Mouse (Mus musculus): ENCODE measurements at regions not wholly inside any gene's neighbourhood (a gene's known extent, or its start where the extent isn't known, plus 50 kb on each side); places are given as distances from the start of the nearest gene placed in this dataset.

DNA sequence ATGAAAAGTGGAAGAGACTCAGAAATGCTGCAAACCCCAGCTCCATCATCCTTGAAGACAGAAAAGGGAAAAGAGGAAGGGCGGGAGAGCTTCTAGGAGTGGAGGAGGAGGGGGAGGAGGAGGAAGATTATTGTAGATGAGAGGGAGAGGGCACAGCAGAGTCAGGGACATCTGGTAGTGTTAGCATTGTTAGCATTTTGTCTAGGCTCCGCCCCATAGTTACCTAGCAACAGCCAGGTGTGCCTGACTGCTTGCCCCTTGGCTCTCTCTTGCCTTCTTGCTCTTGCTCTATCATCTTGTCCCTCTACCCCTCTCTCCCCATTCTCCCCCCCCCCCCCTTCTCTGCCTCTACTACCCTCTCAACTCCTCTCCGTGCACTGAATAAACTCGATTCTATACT is 224.4 kb upstream of the Amigo2 start:
- H3K27ac ChIP-seq (ENCODE audit: low read length), result no peak overlapping the region
- no peak for ATAC-seq

DNA sequence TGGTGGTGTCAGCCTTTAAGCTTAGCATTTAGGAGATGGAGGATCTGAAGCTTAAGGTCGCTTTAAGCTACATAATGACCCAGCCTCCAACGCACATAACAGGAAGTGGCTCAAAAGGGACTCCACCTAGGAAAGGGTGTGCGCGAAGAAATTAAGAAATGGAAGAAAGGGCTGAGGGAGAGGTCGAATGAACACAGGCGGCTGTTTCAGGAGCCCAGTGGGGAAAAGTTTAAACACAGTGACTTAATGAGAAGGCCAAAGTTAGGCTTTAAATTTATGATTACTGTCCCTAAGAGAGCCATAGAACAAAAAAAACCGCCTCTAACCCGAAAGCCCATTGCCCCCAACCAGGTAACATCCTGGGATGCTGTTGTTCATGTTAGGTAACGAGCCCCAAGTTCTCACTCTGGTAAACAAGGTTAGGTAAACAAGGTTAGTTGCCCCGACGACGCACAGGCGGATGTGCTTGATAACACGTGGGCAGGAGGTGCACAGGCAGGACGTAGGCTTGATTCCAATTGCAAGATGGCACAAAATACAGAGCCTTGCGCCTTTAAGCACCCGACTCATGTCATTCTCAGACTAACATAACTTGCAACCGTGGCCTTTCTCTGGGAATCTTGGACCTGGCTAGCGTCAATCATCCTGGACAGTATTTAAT is 222.7 kb upstream of the Amigo2 start:
- no peak overlapping the region for H3K27ac ChIP-seq (ENCODE audit: low read length)
- no peak overlapping the region for H3K4me3 ChIP-seq (ENCODE audit: low read depth, low read length)
- no peaks in the 10 kb centered on the region for H3K36me3 ChIP-seq (ENCODE audit: control insufficient read depth, insufficient read depth, low read length)
- no peak for ATAC-seq
- no peaks in the 10 kb centered on the region for H3K4me1 ChIP-seq (ENCODE audit: control insufficient read depth, insufficient read depth, low read length)
- no peak overlapping the region for H3K4me2 ChIP-seq (ENCODE audit: low read length)
- no peak overlapping the region for H3K9ac ChIP-seq (ENCODE audit: low read depth, low read length)
- 87% methylated on average over 19 of the region's 19 CpGs for WGBS
- no peaks in the 10 kb centered on the region for H3K27me3 ChIP-seq (ENCODE audit: control insufficient read depth, insufficient read depth, low read depth, low read length)
- H3K9me3 ChIP-seq (replicated peaks; ENCODE audit: control insufficient read depth, low read length, poor library complexity, severe bottlenecking), result no peaks in the 10 kb centered on the region

More for the DNA sequence above, 224.4 kb upstream of the Amigo2 start:
- WGBS, result 81% methylated on average over 4 of the region's 4 CpGs
- no peaks in the 10 kb centered on the region for H3K36me3 ChIP-seq (ENCODE audit: control insufficient read depth, insufficient read depth, low read length)
- H3K4me3 ChIP-seq (ENCODE audit: low read depth, low read length), result no peak overlapping the region
- no peaks in the 10 kb centered on the region for H3K9me3 ChIP-seq (replicated peaks; ENCODE audit: control insufficient read depth, low read length, poor library complexity, severe bottlenecking)
- H3K9ac ChIP-seq (ENCODE audit: low read depth, low read length), result no peak overlapping the region
- H3K4me2 ChIP-seq (ENCODE audit: low read length), result no peak overlapping the region
- H3K4me1 ChIP-seq (ENCODE audit: control insufficient read depth, insufficient read depth, low read length), result no peaks in the 10 kb centered on the region
- H3K27me3 ChIP-seq (ENCODE audit: control insufficient read depth, insufficient read depth, low read depth, low read length), result no peaks in the 10 kb centered on the region

DNA sequence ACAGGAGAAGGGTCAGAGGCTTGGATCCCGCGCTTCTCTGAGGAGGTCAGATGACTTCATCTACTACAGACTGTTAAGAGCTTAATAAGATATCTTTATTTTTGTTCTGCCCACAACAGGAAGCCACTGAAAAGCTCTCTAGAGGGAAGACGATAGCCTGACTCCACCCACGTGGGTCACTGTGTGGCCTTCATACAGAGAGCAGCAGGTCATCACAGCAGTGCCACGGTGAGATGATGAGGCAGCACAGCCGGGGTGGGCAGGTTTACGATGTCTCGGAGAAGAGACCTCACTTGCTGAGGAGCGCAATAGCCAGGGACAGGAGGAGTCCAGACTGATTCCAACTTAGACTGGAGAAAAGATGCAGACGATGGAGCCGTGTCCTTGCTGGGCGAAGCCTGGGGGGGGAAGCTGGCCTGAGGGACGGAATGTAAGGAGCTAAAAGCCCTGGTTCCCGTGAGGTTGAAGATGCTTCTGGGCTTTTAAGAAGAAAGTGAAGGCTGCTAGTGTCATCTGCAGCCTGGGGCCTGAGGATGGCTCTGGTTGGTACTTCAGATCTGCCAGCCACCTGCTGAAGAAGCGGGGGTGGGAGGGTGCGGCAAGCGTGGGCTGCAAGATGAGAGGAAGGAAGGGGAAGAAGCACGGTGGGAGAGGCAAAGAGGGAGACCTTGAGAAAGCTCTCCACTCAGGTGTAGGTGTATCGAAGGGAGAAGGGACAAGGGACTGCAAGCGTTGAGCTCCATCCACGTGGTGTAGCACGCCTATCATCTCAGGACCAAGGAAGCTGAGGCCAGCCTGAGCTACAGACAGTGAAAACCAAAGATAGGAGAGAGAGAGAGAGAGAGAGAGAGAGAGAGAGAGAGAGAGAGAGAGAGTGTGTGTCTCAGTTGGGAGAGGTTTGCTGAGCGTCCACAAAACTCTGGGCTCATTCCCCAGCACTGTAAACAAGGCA is 221.9 kb upstream of the Amigo2 start:
- Histone ChIP-seq H3K4me1 (ENCODE audit: control insufficient read depth, insufficient read depth, low read length) (no peaks in the 10 kb centered on the region), H3K36me3 (ENCODE audit: control insufficient read depth, insufficient read depth, low read length) (no peaks in the 10 kb centered on the region), H3K27ac (ENCODE audit: low read length) (no peak overlapping the region), H3K9me3 (replicated peaks; ENCODE audit: control insufficient read depth, low read length, poor library complexity, severe bottlenecking) (no peaks in the 10 kb centered on the region), H3K27me3 (ENCODE audit: control insufficient read depth, insufficient read depth, low read depth, low read length) (no peaks in the 10 kb centered on the region), H3K4me3 (ENCODE audit: low read depth, low read length) (no peak overlapping the region), H3K9ac (ENCODE audit: low read depth, low read length) (no peak overlapping the region), H3K4me2 (ENCODE audit: low read length) (no peak overlapping the region)
- no peak for ATAC-seq
- 77% methylated on average over 23 of the region's 23 CpGs for WGBS

DNA sequence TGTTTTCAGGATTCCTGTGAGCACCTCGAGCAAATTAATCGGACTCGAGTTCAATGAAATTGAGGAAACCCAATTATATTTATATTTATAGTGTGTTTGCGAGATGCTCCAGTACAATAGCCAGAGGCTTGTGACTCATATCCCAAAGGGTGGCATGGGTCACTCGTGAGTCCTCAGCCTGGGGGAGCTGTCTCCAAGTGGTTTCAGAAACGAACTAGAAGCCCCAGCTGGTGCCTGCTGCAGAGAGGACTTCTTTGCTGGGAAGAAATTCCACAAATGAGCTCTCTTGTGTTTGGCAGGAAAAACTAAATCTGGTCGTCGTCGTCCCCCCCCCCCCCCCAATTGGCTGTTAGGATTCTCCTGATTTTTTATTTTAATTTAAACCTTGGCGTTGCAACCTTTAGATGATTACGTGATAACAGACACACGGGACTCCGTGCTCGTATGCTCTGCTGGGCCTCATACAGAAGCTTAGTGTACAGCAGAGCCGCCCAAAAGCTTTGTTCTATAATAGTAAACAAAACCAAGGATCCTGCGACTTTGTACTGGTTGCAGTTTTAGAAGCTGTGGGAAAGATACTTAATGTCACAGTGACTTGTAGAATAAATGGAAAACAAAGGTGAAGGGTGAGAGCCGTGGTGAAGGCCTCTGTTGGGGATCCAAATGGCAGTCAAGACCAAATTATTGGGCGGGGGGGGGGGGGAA is 220.8 kb upstream of the Amigo2 start:
- no peak overlapping the region for H3K4me3 ChIP-seq (ENCODE audit: low read depth, low read length)
- no peak overlapping the region for H3K4me2 ChIP-seq (ENCODE audit: low read length)
- 81% methylated on average over 17 of the region's 18 CpGs for WGBS
- ATAC-seq, result no peak
- no peak overlapping the region for H3K9ac ChIP-seq (ENCODE audit: low read depth, low read length)
- H3K27me3 ChIP-seq (ENCODE audit: control insufficient read depth, insufficient read depth, low read depth, low read length), result no peaks in the 10 kb centered on the region
- no peaks in the 10 kb centered on the region for H3K4me1 ChIP-seq (ENCODE audit: control insufficient read depth, insufficient read depth, low read length)
- H3K9me3 ChIP-seq (replicated peaks; ENCODE audit: control insufficient read depth, low read length, poor library complexity, severe bottlenecking), result no peaks in the 10 kb centered on the region
- no peaks in the 10 kb centered on the region for H3K36me3 ChIP-seq (ENCODE audit: control insufficient read depth, insufficient read depth, low read length)
- H3K27ac ChIP-seq (ENCODE audit: low read length), result no peak overlapping the region

DNA sequence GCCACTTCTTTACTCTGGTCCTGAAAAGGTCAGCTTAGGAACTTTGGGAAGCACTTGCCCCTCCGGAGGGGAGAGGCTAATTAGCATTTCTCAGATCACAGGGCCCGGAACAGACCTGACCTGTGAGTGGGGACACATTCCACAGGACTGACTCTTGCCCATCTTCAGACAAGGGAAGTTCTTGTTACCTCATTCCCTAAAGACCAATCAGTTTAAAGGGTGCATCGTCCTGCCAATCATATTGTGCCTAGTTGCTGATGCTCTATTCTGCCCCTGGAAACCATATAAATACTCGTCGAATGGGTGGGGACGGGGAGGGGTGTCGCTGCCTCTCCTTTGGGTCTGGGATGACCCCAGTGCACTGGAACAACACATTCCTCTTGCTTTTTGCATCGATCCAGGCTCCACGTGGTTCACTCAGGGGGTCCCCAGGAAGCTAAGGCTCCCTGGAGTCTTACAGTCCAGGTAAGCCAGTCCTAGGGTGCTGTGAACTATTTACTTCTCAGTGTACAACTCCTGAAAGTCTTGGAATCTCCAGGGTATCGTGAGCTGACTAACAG is 219.9 kb upstream of the Amigo2 start:
- H3K27me3 ChIP-seq (ENCODE audit: control insufficient read depth, insufficient read depth, low read depth, low read length), result no peaks in the 10 kb centered on the region
- H3K27ac ChIP-seq (ENCODE audit: low read length), result no peak overlapping the region
- 89% methylated on average over 10 of the region's 10 CpGs for WGBS
- H3K9ac ChIP-seq (ENCODE audit: low read depth, low read length), result no peak overlapping the region
- H3K36me3 ChIP-seq (ENCODE audit: control insufficient read depth, insufficient read depth, low read length), result no peaks in the 10 kb centered on the region
- no peak overlapping the region for H3K4me3 ChIP-seq (ENCODE audit: low read depth, low read length)
- no peak for ATAC-seq
- H3K9me3 ChIP-seq (replicated peaks; ENCODE audit: control insufficient read depth, low read length, poor library complexity, severe bottlenecking), result no peaks in the 10 kb centered on the region
- no peak overlapping the region for H3K4me2 ChIP-seq (ENCODE audit: low read length)
- no peaks in the 10 kb centered on the region for H3K4me1 ChIP-seq (ENCODE audit: control insufficient read depth, insufficient read depth, low read length)

DNA sequence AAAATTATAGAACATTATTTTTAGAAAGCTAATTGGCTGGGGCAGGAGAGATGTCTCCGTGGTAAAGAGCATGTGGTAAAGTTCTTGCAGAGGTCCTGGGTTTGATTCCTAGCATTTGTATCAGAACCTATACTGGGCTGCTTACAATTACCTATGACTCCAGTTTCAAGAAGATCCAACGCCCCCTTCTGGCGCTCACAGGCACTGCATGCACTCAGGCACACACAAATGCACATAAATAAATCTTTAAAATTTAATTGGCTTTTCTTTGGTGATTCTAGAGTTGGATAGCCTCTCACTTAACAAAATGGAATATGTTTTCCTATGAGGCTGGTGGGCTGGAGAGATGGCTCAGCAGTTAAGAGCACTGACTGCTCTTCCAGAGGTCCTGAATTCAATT is 219.0 kb upstream of the Amigo2 start:
- no peaks in the 10 kb centered on the region for H3K4me1 ChIP-seq (ENCODE audit: control insufficient read depth, insufficient read depth, low read length)
- no peaks in the 10 kb centered on the region for H3K27me3 ChIP-seq (ENCODE audit: control insufficient read depth, insufficient read depth, low read depth, low read length)
- ATAC-seq, result no peak
- H3K36me3 ChIP-seq (ENCODE audit: control insufficient read depth, insufficient read depth, low read length), result no peaks in the 10 kb centered on the region
- no peak overlapping the region for H3K4me3 ChIP-seq (ENCODE audit: low read depth, low read length)
- H3K27ac ChIP-seq (ENCODE audit: low read length), result no peak overlapping the region
- H3K9me3 ChIP-seq (replicated peaks; ENCODE audit: control insufficient read depth, low read length, poor library complexity, severe bottlenecking), result no peaks in the 10 kb centered on the region
- no peak overlapping the region for H3K9ac ChIP-seq (ENCODE audit: low read depth, low read length)
- WGBS, result 69% methylated on average over 3 of the region's 3 CpGs
- no peak overlapping the region for H3K4me2 ChIP-seq (ENCODE audit: low read length)

DNA sequence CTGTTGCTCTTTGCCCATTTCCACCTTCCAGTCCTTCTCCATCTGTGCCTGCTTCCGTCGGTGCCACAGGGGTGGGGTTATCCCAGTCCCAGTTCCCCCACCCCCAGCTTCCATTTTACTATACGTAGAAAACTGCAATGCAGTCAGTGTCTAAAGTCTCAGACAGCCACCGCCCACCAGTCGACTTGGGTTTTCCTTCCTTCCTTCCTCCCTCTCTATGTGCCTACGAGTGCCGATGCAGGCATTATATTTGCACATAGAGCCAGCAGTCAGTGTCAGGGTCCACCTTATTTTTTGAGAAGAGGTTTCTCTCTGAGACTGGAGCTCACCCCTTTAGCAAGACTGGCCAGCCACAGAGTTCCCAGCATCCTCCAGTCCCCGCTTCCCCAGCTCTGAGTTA is 218.3 kb upstream of the Amigo2 start:
- Histone ChIP-seq H3K36me3 (ENCODE audit: control insufficient read depth, insufficient read depth, low read length) (no peaks in the 10 kb centered on the region), H3K27ac (ENCODE audit: low read length) (no peak overlapping the region), H3K9ac (ENCODE audit: low read depth, low read length) (no peak overlapping the region), H3K9me3 (replicated peaks; ENCODE audit: control insufficient read depth, low read length, poor library complexity, severe bottlenecking) (no peaks in the 10 kb centered on the region), H3K27me3 (ENCODE audit: control insufficient read depth, insufficient read depth, low read depth, low read length) (no peaks in the 10 kb centered on the region), H3K4me2 (ENCODE audit: low read length) (no peak overlapping the region), H3K4me3 (ENCODE audit: low read depth, low read length) (no peak overlapping the region), H3K4me1 (ENCODE audit: control insufficient read depth, insufficient read depth, low read length) (no peaks in the 10 kb centered on the region)
- no peak for ATAC-seq
- WGBS, result 93% methylated on average over 8 of the region's 8 CpGs

DNA sequence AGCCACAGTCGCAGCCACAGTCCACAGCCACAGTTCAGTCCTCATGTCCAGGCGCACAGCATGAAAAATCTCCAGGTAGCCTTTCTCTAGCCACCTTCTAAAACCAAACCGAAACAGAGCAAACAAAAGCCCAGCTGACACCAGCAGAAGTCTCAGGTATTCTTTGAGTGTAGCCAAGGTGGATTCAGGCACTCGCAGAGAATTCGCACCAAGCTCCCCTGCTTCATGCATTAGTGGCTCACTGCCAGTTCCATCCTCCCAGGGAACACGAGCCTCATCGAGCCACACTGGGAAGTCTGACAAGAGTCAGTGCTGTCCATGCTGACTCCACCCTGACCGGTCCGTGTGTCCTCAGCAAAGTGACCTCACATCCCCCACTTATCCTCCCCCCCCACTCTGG is 217.7 kb upstream of the Amigo2 start:
- Histone ChIP-seq H3K4me2 (ENCODE audit: low read length) (no peak overlapping the region), H3K4me3 (ENCODE audit: low read depth, low read length) (no peak overlapping the region), H3K27ac (ENCODE audit: low read length) (no peak overlapping the region), H3K4me1 (ENCODE audit: control insufficient read depth, insufficient read depth, low read length) (no peaks in the 10 kb centered on the region), H3K9ac (ENCODE audit: low read depth, low read length) (no peak overlapping the region), H3K36me3 (ENCODE audit: control insufficient read depth, insufficient read depth, low read length) (no peaks in the 10 kb centered on the region), H3K27me3 (ENCODE audit: control insufficient read depth, insufficient read depth, low read depth, low read length) (no peaks in the 10 kb centered on the region), H3K9me3 (replicated peaks; ENCODE audit: control insufficient read depth, low read length, poor library complexity, severe bottlenecking) (no peaks in the 10 kb centered on the region)
- no peak for ATAC-seq
- 88% methylated on average over 9 of the region's 9 CpGs for WGBS
